Mouse (Mus musculus): ENCODE measurements at regions not wholly inside any gene's neighbourhood (a gene's known extent, or its start where the extent isn't known, plus 50 kb on each side); places are given as distances from the start of the nearest gene placed in this dataset.
A peak's percentile ranks its signal among the peaks of the same experiment; 100 is the strongest.

DNA sequence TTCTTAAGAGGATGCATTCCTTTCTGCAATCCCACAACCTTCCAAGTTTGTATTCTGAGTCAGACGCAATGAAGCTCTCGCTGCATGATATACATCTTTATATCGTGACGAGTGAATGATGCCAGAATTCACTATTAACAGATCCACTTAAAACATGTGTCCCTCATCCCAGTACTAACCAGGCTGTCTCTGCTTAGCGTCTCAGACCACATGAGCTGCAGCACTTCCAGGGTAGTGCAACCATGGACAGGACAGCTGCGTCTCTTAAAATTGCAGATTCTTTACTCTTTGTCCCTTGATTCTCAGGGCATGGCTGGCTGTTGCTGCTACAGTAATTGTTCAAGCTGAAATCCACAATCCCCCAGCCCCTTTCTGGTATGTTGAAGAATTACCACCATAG is 491.9 kb downstream of the Dcdc2c start:
- no peak for DNase-seq (ENCODE audit: low read depth)
- TF ChIP-seq POLR2A (IDR thresholded peaks at IDR 0.05; ENCODE audit: borderline replicate concordance, extremely low read depth, insufficient read depth, insufficient read length, poor library complexity, severe bottlenecking) (no peak), CTCF (IDR thresholded peaks at IDR 0.05; ENCODE audit: borderline replicate concordance, extremely low read depth, insufficient read depth, insufficient read length) (no peak)

DNA sequence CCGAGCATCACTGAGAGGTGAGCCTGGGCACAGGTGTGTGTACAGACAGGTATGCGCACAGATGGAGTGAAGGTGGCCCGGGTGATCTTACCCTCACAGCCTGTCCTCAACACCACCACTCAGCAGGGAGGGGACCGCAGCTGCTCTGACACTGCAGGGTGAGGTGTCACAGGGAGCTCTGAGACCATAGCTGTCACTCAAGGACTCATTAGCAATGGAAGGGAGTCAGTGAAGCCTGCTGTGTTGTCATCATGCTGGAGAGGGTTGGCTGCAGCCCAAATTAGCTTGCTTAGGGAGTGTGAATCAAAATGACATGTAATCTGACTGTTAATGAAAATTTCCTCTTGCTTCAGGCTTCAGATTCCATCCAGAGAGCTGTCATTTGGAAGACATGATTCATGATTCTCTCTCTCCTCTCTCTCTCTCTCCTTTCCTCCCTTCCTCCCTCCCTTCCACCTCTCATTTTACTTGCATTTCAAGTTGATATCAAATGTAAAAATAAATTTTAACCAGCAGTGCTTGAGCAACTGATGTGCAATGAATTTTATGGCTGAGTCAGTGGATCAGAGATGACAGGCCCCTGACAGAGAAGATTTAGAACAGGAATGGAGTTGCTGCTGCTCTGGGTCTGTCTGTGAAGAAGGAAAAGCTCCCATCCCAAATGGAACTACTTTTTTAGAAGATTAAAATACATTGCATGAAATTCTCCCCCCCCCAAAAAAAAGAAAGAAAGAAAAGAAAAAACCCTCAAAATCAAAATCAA is 496.5 kb downstream of the Dcdc2c start:
- DNase-seq (ENCODE audit: low read depth), result peak; percentile 98
- TF ChIP-seq CTCF (IDR thresholded peaks at IDR 0.05; ENCODE audit: borderline replicate concordance, extremely low read depth, insufficient read depth, insufficient read length) (no peak), POLR2A (IDR thresholded peaks at IDR 0.05; ENCODE audit: borderline replicate concordance, extremely low read depth, insufficient read depth, insufficient read length, poor library complexity, severe bottlenecking) (no peak)

DNA sequence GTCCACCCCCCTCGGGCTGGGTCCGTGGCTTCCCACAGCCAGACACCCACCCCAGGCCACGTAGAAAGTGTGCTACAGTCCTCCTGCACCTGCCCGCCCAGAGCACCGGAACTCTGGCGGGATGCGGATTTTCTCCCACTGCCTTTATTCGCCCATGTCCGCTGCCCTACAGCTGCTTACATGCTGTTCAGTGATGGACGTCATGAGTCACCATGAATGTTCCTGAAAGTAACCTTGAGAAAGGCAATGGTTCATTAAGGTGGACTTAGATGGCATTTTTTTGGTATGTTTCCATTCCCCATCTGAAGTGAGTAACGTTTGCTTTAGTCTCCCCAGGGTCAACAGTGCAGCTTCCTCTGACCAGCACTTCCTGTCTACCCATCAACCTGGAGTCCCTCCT is 497.8 kb downstream of the Dcdc2c start:
- no peak for TF ChIP-seq CTCF (IDR thresholded peaks at IDR 0.05; ENCODE audit: borderline replicate concordance, extremely low read depth, insufficient read depth, insufficient read length)
- no peak for TF ChIP-seq POLR2A (IDR thresholded peaks at IDR 0.05; ENCODE audit: borderline replicate concordance, extremely low read depth, insufficient read depth, insufficient read length, poor library complexity, severe bottlenecking)
- DNase-seq (ENCODE audit: low read depth), result no peak

DNA sequence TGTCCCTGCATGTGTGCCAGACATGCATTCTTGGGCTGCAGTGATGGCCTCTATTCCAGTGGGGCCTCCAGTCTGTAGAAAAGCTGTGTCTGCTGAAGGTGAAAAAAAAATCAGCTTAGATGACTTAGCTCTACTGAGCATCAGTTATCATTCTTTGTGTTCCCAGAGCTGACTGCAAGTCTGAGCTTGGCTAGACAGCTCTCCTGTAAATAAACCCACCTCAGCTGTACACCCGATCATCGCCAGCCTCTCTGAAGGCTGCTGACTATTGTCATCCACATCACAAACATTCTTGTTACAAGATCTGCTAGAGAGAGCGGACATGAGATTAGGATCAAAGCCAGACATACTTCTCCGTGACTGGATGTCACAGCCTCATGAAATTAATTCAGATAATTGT is 504.2 kb downstream of the Dcdc2c start:
- no peak for TF ChIP-seq CTCF (IDR thresholded peaks at IDR 0.05; ENCODE audit: borderline replicate concordance, extremely low read depth, insufficient read depth, insufficient read length)
- no peak for TF ChIP-seq POLR2A (IDR thresholded peaks at IDR 0.05; ENCODE audit: borderline replicate concordance, extremely low read depth, insufficient read depth, insufficient read length, poor library complexity, severe bottlenecking)
- no peak for DNase-seq (ENCODE audit: low read depth)

DNA sequence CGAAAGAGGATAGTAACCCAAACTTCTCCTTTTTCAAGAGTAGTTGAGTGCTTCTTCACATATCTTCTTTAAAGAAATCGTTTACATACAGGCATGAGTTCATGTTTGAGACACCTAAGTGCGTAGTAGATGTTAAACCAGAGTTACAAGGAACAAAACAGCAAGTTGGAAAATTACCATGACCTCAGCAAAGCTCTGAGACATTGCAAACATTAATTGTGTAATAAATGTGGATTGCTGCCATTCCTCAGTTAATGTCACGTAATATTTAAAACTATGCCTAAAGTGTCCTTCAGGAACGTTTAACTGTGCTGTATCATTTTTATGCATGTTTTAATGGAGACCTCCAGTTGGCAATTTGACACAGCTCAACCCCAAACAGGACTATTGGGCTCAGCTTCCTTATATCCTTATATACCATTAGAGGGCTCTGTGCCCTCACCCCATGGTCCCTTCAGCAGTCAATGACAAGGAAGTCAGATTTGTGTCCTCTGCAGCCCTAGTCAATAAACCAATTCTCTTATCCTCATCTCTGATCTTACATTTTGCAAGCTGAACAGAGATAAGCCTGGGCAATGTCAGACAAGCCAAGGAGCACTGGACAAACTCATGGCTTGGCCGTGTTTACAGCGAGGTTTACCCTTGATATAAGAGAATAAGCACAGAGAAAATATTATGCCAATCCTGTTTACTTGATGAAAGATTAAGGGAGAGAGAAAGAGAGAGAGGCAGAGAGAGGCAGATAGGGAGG is 513.9 kb downstream of the Dcdc2c start:
- no peak for DNase-seq (ENCODE audit: low read depth)
- TF ChIP-seq CTCF (IDR thresholded peaks at IDR 0.05; ENCODE audit: borderline replicate concordance, extremely low read depth, insufficient read depth, insufficient read length) (peak; percentile 7; the same call in 1 of the 2 replicates), POLR2A (IDR thresholded peaks at IDR 0.05; ENCODE audit: borderline replicate concordance, extremely low read depth, insufficient read depth, insufficient read length, poor library complexity, severe bottlenecking) (no peak)

DNA sequence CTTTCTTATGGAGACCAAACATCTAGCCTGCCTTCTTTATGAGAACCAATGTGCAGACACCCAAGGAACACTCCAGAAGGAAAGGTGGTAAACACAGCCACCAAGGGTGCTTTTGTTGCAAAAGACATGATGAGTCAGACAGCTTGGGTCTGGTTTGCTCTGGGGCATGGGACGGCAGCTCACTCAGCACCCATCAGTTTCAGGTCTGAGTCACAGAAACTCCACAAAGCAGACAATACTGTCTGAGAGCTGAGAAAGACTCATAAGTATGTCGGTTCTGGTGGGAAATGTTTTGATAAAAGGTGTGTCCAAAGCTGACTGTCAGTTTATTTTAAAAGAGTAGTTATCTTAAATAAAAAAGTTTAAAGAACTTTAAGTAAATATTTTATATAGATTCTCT is 553.0 kb downstream of the Dcdc2c start:
- no peak for DNase-seq (ENCODE audit: low read depth)

DNA sequence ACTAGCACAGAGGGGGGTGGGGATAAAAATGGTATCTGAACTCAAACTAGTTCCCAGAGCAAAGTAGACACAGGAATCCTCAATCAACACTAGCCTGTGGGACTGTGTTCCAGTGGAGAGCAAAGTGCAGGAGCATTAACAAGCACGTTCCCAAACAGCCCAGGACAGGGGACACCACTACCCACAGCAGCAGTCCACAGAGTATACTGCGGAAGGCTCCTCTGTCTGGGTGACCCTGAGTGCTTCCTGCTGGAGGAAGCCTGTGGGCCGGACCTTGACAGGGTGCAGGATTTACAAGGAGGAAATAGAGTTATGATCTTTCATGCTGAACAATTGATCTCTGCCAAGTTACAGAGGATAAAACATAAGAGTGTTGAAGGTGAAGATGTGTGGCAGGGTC is 560.0 kb downstream of the Dcdc2c start:
- no peak for DNase-seq (ENCODE audit: low read depth)
- TF ChIP-seq POLR2A (IDR thresholded peaks at IDR 0.05; ENCODE audit: borderline replicate concordance, extremely low read depth, insufficient read depth, insufficient read length, poor library complexity, severe bottlenecking) (no peak), CTCF (IDR thresholded peaks at IDR 0.05; ENCODE audit: borderline replicate concordance, extremely low read depth, insufficient read depth, insufficient read length) (no peak)

More for the DNA sequence above, 553.0 kb downstream of the Dcdc2c start:
- TF ChIP-seq CTCF (IDR thresholded peaks at IDR 0.05; ENCODE audit: borderline replicate concordance, extremely low read depth, insufficient read depth, insufficient read length) (no peak), POLR2A (IDR thresholded peaks at IDR 0.05; ENCODE audit: borderline replicate concordance, extremely low read depth, insufficient read depth, insufficient read length, poor library complexity, severe bottlenecking) (no peak)

DNA sequence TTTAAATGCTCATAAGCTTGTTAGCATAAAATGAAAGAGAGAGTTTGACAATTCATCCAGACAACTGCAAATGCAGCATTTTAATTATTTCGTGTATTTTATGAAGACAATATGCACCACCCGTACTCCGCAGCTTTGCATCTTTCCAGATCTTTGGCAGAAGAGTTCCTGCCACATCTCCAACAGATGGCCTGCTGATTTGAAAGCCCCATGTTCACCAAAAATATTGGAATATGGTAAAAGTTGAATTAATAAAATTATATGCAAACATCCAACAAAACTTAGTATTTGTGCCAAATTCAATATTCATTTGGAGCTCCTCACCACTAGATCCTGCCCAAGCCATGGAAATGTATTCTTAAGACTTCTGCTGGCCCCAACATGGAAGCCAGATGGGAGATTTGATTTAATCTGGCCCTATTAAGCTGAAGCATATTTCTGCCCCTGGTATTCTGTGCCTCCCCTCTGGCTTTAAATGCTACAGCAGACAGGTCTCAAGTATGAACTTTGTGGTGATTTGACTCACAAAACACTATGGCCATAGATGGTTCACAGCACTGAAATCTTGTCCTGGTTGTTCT is 567.8 kb downstream of the Dcdc2c start:
- peak; percentile 76 for DNase-seq (ENCODE audit: low read depth)
- TF ChIP-seq CTCF (IDR thresholded peaks at IDR 0.05; ENCODE audit: borderline replicate concordance, extremely low read depth, insufficient read depth, insufficient read length), result no peak
- no peak for TF ChIP-seq POLR2A (IDR thresholded peaks at IDR 0.05; ENCODE audit: borderline replicate concordance, extremely low read depth, insufficient read depth, insufficient read length, poor library complexity, severe bottlenecking)

DNA sequence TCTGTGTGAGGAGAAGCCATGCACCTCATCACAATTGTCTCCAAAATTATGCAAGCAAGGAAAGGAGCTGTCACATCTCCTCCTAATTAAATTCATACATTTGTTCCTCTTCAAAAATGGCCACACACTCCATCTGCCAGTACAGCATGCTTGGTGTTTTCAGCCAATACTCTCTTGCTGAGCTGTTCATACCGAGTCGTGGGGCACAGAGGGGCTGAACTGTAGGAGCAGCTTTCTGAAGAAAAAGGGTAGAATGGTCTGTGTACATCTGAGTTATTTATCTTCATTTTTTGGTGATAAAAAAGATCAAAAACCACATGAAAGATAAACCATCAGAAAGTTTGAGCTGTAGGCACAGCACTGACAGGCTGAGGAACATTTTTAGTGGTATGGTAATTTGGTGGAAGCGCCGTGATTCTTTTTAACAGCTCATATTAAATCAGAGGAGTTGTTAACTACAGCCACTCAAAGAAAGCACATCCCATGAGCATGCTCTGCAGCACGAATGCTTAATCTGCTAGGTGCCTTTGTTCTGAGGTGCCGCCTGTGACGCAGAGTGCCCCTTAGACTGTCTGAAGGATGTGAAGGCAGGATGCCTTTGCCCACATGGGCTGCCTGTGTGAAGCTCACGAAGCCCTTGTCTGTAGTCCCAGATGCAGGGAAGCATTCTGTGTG is 573.8 kb downstream of the Dcdc2c start:
- TF ChIP-seq CTCF (IDR thresholded peaks at IDR 0.05; ENCODE audit: borderline replicate concordance, extremely low read depth, insufficient read depth, insufficient read length) (no peak), POLR2A (IDR thresholded peaks at IDR 0.05; ENCODE audit: borderline replicate concordance, extremely low read depth, insufficient read depth, insufficient read length, poor library complexity, severe bottlenecking) (no peak)
- peak; percentile 93 for DNase-seq (ENCODE audit: low read depth)

DNA sequence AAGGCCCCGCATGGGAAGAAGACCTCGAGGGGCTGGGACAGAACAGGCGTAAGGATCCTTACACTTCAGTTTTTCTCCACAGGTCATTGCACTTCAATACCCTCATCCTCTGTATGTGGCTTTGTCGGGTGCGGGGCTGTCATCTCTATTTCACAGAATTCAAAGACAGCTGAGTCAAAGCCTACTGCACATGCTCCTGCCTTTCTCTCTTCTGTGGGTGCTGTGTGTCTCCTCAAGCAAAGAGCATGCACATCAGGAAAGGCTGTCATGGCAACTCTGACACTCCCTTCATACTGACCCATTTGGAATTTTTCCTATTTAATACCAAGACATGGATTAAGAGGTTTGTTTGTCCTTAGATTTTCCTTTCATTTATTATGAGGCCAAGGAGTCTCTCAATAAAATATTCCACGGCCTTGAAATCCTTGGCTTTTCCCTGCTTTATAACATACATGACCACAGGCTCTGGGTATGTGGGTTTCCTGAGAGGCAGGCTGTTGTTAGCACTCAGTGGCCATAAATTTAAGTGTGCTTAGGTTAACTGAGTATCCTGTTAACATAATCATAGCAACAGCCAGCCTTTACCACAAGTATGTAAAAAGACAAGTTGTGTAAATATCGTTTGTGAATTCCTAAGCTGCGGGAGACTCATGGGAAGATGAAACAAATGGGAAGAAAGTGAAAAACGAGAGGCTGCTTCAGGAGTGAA is 574.5 kb downstream of the Dcdc2c start:
- TF ChIP-seq POLR2A (IDR thresholded peaks at IDR 0.05; ENCODE audit: borderline replicate concordance, extremely low read depth, insufficient read depth, insufficient read length, poor library complexity, severe bottlenecking), result no peak
- no peak for TF ChIP-seq CTCF (IDR thresholded peaks at IDR 0.05; ENCODE audit: borderline replicate concordance, extremely low read depth, insufficient read depth, insufficient read length)
- peak; percentile 60 for DNase-seq (ENCODE audit: low read depth)
